Mouse (Mus musculus): ENCODE results near the gene Kcnt1. TPM values are rescaled to one million over a fixed set of nuclear protein-coding genes. Genes with fewer than 3 reads are reported as not detected.
A peak's percentile ranks its signal among the peaks of the same experiment; 100 is the strongest.

Gene Kcnt1
- total and polyA plus RNA-seq, 2 experiments from 2014 or later = 21.7 to 60.7 TPM

- no peaks in the 10 kb centered on the region for H3K27me3 ChIP-seq (ENCODE audit: insufficient read depth, low read length)
- no peak for ATAC-seq (ENCODE audit: low FRiP score)
- H3K4me3 ChIP-seq (ENCODE audit: low read depth, low read length) = no peak overlapping the region
- 77% methylated on average over 9 of the region's 9 CpGs for WGBS
- H3K9ac ChIP-seq (replicated peaks; ENCODE audit: low read length, poor library complexity, severe bottlenecking) = no peak overlapping the region
- no peaks in the 10 kb centered on the region for H3K9me3 ChIP-seq (ENCODE audit: low read length)
- TF ChIP-seq CTCF (IDR thresholded peaks at IDR 0.05) = no peak
- no peaks in the 10 kb centered on the region for H3K4me1 ChIP-seq (ENCODE audit: insufficient read depth, low read length)
- H3K36me3 ChIP-seq (ENCODE audit: insufficient read depth, low read length) = 0 out of 2 replicates have a peak, but pooled peaks cover 12% of the 10 kb centered on the region
- DNase-seq (ENCODE audit: low spot score) = no peak
- no peak overlapping the region for H3K27ac ChIP-seq (ENCODE audit: low read depth, low read length)
- no peak overlapping the region for H3K4me2 ChIP-seq (ENCODE audit: low read depth, low read length, poor library complexity, severe bottlenecking)
Measured at GRCm38 (mm10) chr2:25898970-25899369, 35.4 kb downstream of the Kcnt1 start.

- no peak overlapping the region for H3K9ac ChIP-seq (replicated peaks; ENCODE audit: low read length, poor library complexity, severe bottlenecking)
- no peak for TF ChIP-seq CTCF (IDR thresholded peaks at IDR 0.05)
Measured at GRCm38 (mm10) chr2:25909872-25910271, 46.3 kb downstream of the Kcnt1 start.

GRCm38 (mm10) chr2:25913247-25913646 lies 49.7 kb downstream of the Kcnt1 start:
- ATAC-seq (ENCODE audit: low FRiP score) = no peak
- Histone ChIP-seq H3K4me1 (ENCODE audit: insufficient read depth, low read length) (no peaks in the 10 kb centered on the region), H3K27ac (ENCODE audit: low read depth, low read length) (no peak overlapping the region), H3K4me2 (ENCODE audit: low read depth, low read length, poor library complexity, severe bottlenecking) (no peak overlapping the region), H3K9ac (replicated peaks; ENCODE audit: low read length, poor library complexity, severe bottlenecking) (no peak overlapping the region), H3K36me3 (ENCODE audit: insufficient read depth, low read length) (peaks cover 12% of the 10 kb centered on the region; the same call in 1 of the 2 replicates), H3K9me3 (ENCODE audit: low read length) (no peaks in the 10 kb centered on the region), H3K4me3 (ENCODE audit: low read depth, low read length) (no peak overlapping the region), H3K27me3 (ENCODE audit: insufficient read depth, low read length) (no peaks in the 10 kb centered on the region)
- peak; percentile 69 for TF ChIP-seq CTCF (IDR thresholded peaks at IDR 0.05)
- DNase-seq (ENCODE audit: low spot score) = peak; percentile 24
- WGBS = 44% methylated on average over 2 of the region's 2 CpGs

More at GRCm38 (mm10) chr2:25909872-25910271, 46.3 kb downstream of the Kcnt1 start:
- no peak overlapping the region for H3K4me2 ChIP-seq (ENCODE audit: low read depth, low read length, poor library complexity, severe bottlenecking)
- H3K36me3 ChIP-seq (ENCODE audit: insufficient read depth, low read length) = peaks cover 13% of the 10 kb centered on the region
- no peaks in the 10 kb centered on the region for H3K27me3 ChIP-seq (ENCODE audit: insufficient read depth, low read length)
- no peaks in the 10 kb centered on the region for H3K4me1 ChIP-seq (ENCODE audit: insufficient read depth, low read length)
- no peak for DNase-seq (ENCODE audit: low spot score)
- H3K27ac ChIP-seq (ENCODE audit: low read depth, low read length) = no peak overlapping the region
- 81% methylated on average over 12 of the region's 12 CpGs for WGBS
- H3K9me3 ChIP-seq (ENCODE audit: low read length) = no peaks in the 10 kb centered on the region
- ATAC-seq (ENCODE audit: low FRiP score) = no peak
- H3K4me3 ChIP-seq (ENCODE audit: low read depth, low read length) = no peak overlapping the region

GRCm38 (mm10) chr2:25914201-25914600 lies 50.7 kb downstream of the Kcnt1 start:
- WGBS = 79% methylated on average over 4 of the region's 4 CpGs
- H3K4me3 ChIP-seq (ENCODE audit: low read depth, low read length) = no peak overlapping the region
- no peak overlapping the region for H3K27ac ChIP-seq (ENCODE audit: low read depth, low read length)
- H3K36me3 ChIP-seq (ENCODE audit: insufficient read depth, low read length) = peaks cover 12% of the 10 kb centered on the region; the same call in 1 of the 2 replicates
- no peaks in the 10 kb centered on the region for H3K4me1 ChIP-seq (ENCODE audit: insufficient read depth, low read length)
- no peak overlapping the region for H3K9ac ChIP-seq (replicated peaks; ENCODE audit: low read length, poor library complexity, severe bottlenecking)
- no peak overlapping the region for H3K4me2 ChIP-seq (ENCODE audit: low read depth, low read length, poor library complexity, severe bottlenecking)
- H3K27me3 ChIP-seq (ENCODE audit: insufficient read depth, low read length) = no peaks in the 10 kb centered on the region
- H3K9me3 ChIP-seq (ENCODE audit: low read length) = no peaks in the 10 kb centered on the region
- 0 out of 2 replicates have a peak, but pooled peaks have one; percentile 4 for TF ChIP-seq CTCF (IDR thresholded peaks at IDR 0.05)
- DNase-seq (ENCODE audit: low spot score) (no peak), ATAC-seq (ENCODE audit: low FRiP score) (no peak)

GRCm38 (mm10) chr2:25914821-25915220 lies 51.3 kb downstream of the Kcnt1 start:
- Histone ChIP-seq H3K4me2 (ENCODE audit: low read depth, low read length, poor library complexity, severe bottlenecking) (no peak overlapping the region), H3K27ac (ENCODE audit: low read depth, low read length) (no peak overlapping the region), H3K9me3 (ENCODE audit: low read length) (no peaks in the 10 kb centered on the region), H3K27me3 (ENCODE audit: insufficient read depth, low read length) (no peaks in the 10 kb centered on the region), H3K36me3 (ENCODE audit: insufficient read depth, low read length) (peaks cover 12% of the 10 kb centered on the region; the same call in 1 of the 2 replicates), H3K4me1 (ENCODE audit: insufficient read depth, low read length) (no peaks in the 10 kb centered on the region), H3K4me3 (ENCODE audit: low read depth, low read length) (no peak overlapping the region), H3K9ac (replicated peaks; ENCODE audit: low read length, poor library complexity, severe bottlenecking) (no peak overlapping the region)
- WGBS = 89% methylated on average over 5 of the region's 5 CpGs
- no peak for TF ChIP-seq CTCF (IDR thresholded peaks at IDR 0.05)
- ATAC-seq (ENCODE audit: low FRiP score) (no peak), DNase-seq (ENCODE audit: low spot score) (no peak)

GRCm38 (mm10) chr2:25918408-25918807 lies 54.9 kb downstream of the Kcnt1 start:
- WGBS = 89% methylated on average over 2 of the region's 2 CpGs
- TF ChIP-seq CTCF (IDR thresholded peaks at IDR 0.05) = no peak

More at GRCm38 (mm10) chr2:25918408-25918807, 54.9 kb downstream of the Kcnt1 start:
- H3K4me2 ChIP-seq (ENCODE audit: low read depth, low read length, poor library complexity, severe bottlenecking) = no peak overlapping the region
- ATAC-seq (ENCODE audit: low FRiP score) (no peak), DNase-seq (ENCODE audit: low spot score) (no peak)
- no peaks in the 10 kb centered on the region for H3K9me3 ChIP-seq (ENCODE audit: low read length)
- no peaks in the 10 kb centered on the region for H3K4me1 ChIP-seq (ENCODE audit: insufficient read depth, low read length)
- no peak overlapping the region for H3K4me3 ChIP-seq (ENCODE audit: low read depth, low read length)
- no peak overlapping the region for H3K9ac ChIP-seq (replicated peaks; ENCODE audit: low read length, poor library complexity, severe bottlenecking)
- no peaks in the 10 kb centered on the region for H3K36me3 ChIP-seq (ENCODE audit: insufficient read depth, low read length)
- H3K27ac ChIP-seq (ENCODE audit: low read depth, low read length) = 0 out of 2 replicates have a peak overlapping the region, but pooled peaks have one; percentile 33
- no peaks in the 10 kb centered on the region for H3K27me3 ChIP-seq (ENCODE audit: insufficient read depth, low read length)
